ENCODE assay signal across 9 mouse cellular contexts in the genomic region with DNA sequence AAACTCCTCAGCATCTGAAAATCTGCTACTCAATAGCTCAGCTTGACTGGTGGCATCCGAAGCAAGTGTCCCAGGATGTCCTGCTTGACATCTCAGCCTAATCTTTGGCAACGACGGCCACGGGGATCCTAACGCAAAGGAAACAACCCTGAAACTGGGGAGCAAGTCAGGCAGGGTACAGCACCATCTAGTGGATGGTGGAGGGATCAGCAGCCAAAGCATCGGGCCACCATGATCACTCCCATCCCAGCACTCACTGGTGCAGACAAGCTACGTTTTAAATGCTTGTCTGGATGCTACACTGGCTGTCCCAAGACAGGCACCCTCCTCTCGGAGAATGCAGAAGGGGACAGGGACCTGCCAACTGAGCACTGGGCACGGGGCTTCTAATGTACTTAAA. TPM values are rescaled to one million over a fixed set of nuclear protein-coding genes. Genes with fewer than 3 reads are reported as not detected.
DNase-seq lines count a peak whose midpoint lies in the region; ATAC-seq and TF ChIP-seq lines count a peak whose summit lies in the region.
"Had no signal": no experiment of that assay in that cellular context is flagged by ENCODE, and none has a peak within 500 bp of the region (broad histone marks: within the 10 kb centered on the region; RNA-seq: fewer than 3 reads in every experiment).

Apol8 (minus strand) TSS at position 156 of the 400 bp plus-strand sequence.

- TF ChIP-seq POLR2A in ES-Bruce4 (IDR thresholded peaks at IDR 0.05; ENCODE audit: insufficient read depth, low read length) = no peak

- H3K36me3 ChIP-seq in heart, embryonic 11.5 days (ENCODE audit: control insufficient read depth, insufficient read depth, low read length) = peaks cover 13% of the 10 kb centered on the region
- peaks cover 8% of the 10 kb centered on the region for H3K36me3 ChIP-seq in ES-Bruce4 (ENCODE audit: control insufficient read depth, insufficient read depth, low read length, poor library complexity, severe bottlenecking)
- peaks cover 36% of the 10 kb centered on the region for H3K36me3 ChIP-seq in heart, embryonic 13.5 days

- H3K9me3 ChIP-seq in heart, embryonic 11.5 days (replicated peaks; ENCODE audit: control insufficient read depth, low read length) = no peaks in the 10 kb centered on the region
- H3K9me3 ChIP-seq in ES-Bruce4 (replicated peaks; ENCODE audit: control insufficient read depth, insufficient read depth, low read length, poor library complexity, severe bottlenecking) = no peaks in the 10 kb centered on the region
- no peaks in the 10 kb centered on the region for H3K9me3 ChIP-seq in heart, embryonic 13.5 days
- H3K9me3 ChIP-seq: embryonic facial prominence, embryonic 15.5 days had no signal

- H3K9ac ChIP-seq in heart, embryonic 11.5 days (ENCODE audit: low read depth, low read length) = no peak within 1 kb of the TSS
- H3K9ac ChIP-seq in ES-Bruce4 (ENCODE audit: low read depth, poor library complexity, severe bottlenecking) = no peak within 1 kb of the TSS
- H3K9ac ChIP-seq in heart, embryonic 13.5 days = no peak within 1 kb of the TSS
- H3K9ac ChIP-seq: embryonic facial prominence, embryonic 15.5 days had no signal

- H3K4me3 ChIP-seq in heart, embryonic 11.5 days (ENCODE audit: low read depth, low read length) = no peak within 1 kb of the TSS
- H3K4me3 ChIP-seq in ES-Bruce4 (ENCODE audit: low read depth, low read length) = no peak within 1 kb of the TSS
- no peak within 1 kb of the TSS for H3K4me3 ChIP-seq in heart, embryonic 13.5 days
- H3K4me3 ChIP-seq: embryonic facial prominence, embryonic 15.5 days had no signal

- peak; percentile 100 for TF ChIP-seq CTCF in ES-Bruce4 (IDR thresholded peaks at IDR 0.05; ENCODE audit: low read depth, low read length)

- intact Hi-C loops in heart, postnatal 25 days (cut with DNase I) = no loop called here

- 8% methylated on average over 9 of the region's 9 CpGs for WGBS in heart, embryonic 11.5 days (ENCODE audit: insufficient replicate concordance)
- WGBS in heart, embryonic 13.5 days = 5% methylated on average over 9 of the region's 9 CpGs

- H3K27ac ChIP-seq in heart, embryonic 11.5 days (ENCODE audit: low read depth, low read length) = no peak within 1 kb of the TSS
- H3K27ac ChIP-seq in ES-Bruce4 (ENCODE audit: insufficient read depth, low read length) = no peak within 1 kb of the TSS
- no peak within 1 kb of the TSS for H3K27ac ChIP-seq in heart, embryonic 13.5 days (replicated peaks)
- H3K27ac ChIP-seq: embryonic facial prominence, embryonic 15.5 days had no signal

- no peak for TF ChIP-seq EP300 in ES-Bruce4 (IDR thresholded peaks at IDR 0.05; ENCODE audit: insufficient read depth, low read depth, low read length)

- no peak for DNase-seq in heart, postnatal 25 days (ENCODE audit: low spot score)
- peak; percentile 57 for DNase-seq in cerebellum, adult 11 months
- peak; percentile 56 for DNase-seq in left cerebral cortex, adult 11 months (ENCODE audit: low spot score)
- peak; percentile 84 to 91 for DNase-seq in spleen, postnatal 4 days (ENCODE audit: low spot score in 2 of 2)

- no peak for ATAC-seq in heart, embryonic 11.5 days (replicated peaks; ENCODE audit: insufficient number of reproducible peaks, low FRiP score, low TSS enrichment)
- ATAC-seq in heart, embryonic 13.5 days (ENCODE audit: extremely low read depth, insufficient number of reproducible peaks, low FRiP score, low TSS enrichment) = no peak
- peak; percentile 95 for ATAC-seq in megakaryocyte progenitor cell, adult 5-6 weeks (replicated peaks; ENCODE audit: poor library complexity)

- peak within 1 kb of the TSS; percentile 31 for H3K4me2 ChIP-seq in heart, embryonic 11.5 days
- H3K4me2 ChIP-seq in heart, embryonic 13.5 days = peak within 1 kb of the TSS; percentile 35
- H3K4me2 ChIP-seq: embryonic facial prominence, embryonic 15.5 days had no signal

- H3K4me1 ChIP-seq in heart, embryonic 11.5 days (ENCODE audit: control insufficient read depth, insufficient read depth, low read length) = no peaks in the 10 kb centered on the region
- no peaks in the 10 kb centered on the region for H3K4me1 ChIP-seq in ES-Bruce4 (ENCODE audit: control insufficient read depth, insufficient read depth, low read length)
- peaks cover 8% of the 10 kb centered on the region for H3K4me1 ChIP-seq in heart, embryonic 13.5 days
- H3K4me1 ChIP-seq: embryonic facial prominence, embryonic 15.5 days had no signal

- no peaks in the 10 kb centered on the region for H3K27me3 ChIP-seq in heart, embryonic 11.5 days (ENCODE audit: control insufficient read depth, insufficient read depth, low read length)
- no peaks in the 10 kb centered on the region for H3K27me3 ChIP-seq in ES-Bruce4 (ENCODE audit: control insufficient read depth, insufficient read depth, low read length, poor library complexity, severe bottlenecking)
- H3K27me3 ChIP-seq in heart, embryonic 13.5 days (replicated peaks) = peaks cover 10% of the 10 kb centered on the region; the same call in 1 of the 2 replicates
- H3K27me3 ChIP-seq: embryonic facial prominence, embryonic 15.5 days had no signal

RNA-seq across cellular contexts. Expression of gene Apol8, which starts in this region (rescaled TPM):
- polyA plus RNA-seq in heart, embryonic 11.5 days (2014; fragmentation: Nextera tagmentation; extraction: Ambion mirVana) = 0.67 and 0.89 TPM in 2 replicates
- not detected for total RNA-seq in heart, postnatal 25 days (2021)
- 1.4 and 1.9 TPM in 2 replicates for polyA plus RNA-seq in ES-Bruce4 (2011; ENCODE audit: insufficient read depth, insufficient read length, low read depth, missing spikeins)
- polyA plus RNA-seq in heart, embryonic 13.5 days (2015; fragmentation: Nextera tagmentation; extraction: Ambion mirVana) = 0.32 and 0.78 TPM in 2 replicates
- total RNA-seq in megakaryocyte progenitor cell, adult 5-6 weeks (2015) = 0.05 and 1.8 TPM in 2 replicates
- total RNA-seq in megakaryocyte progenitor cell, adult 5-6 weeks (2017) = 0.14 and 0.50 TPM in 2 replicates
